Mouse (Mus musculus): Measurements from ENCODE around the gene Trim16. TPM values are rescaled to one million over a fixed set of nuclear protein-coding genes. Genes with fewer than 3 reads are reported as not detected.

The Trim16 gene
- polyA plus RNA-seq, 1 experiment from 2014 or later, result 6.8 TPM

GRCm38 (mm10) chr11:62825222-62826105, 5.4 kb downstream of the Trim16 start:
- Histone ChIP-seq H3K9me3 (ENCODE audit: control insufficient read depth, low read length) (no peaks in the 10 kb centered on the region), H3K27me3 (ENCODE audit: control insufficient read depth, insufficient read depth, low read length) (no peaks in the 10 kb centered on the region), H3K4me3 (replicated peaks; ENCODE audit: low read depth, low read length) (no peak overlapping the region), H3K9ac (replicated peaks; ENCODE audit: low read length) (no peak overlapping the region), H3K4me2 (ENCODE audit: low read length) (no peak overlapping the region), H3K4me1 (ENCODE audit: control insufficient read depth, insufficient read depth, low read length) (peaks cover 5% of the 10 kb centered on the region), H3K36me3 (ENCODE audit: control insufficient read depth, insufficient read depth, low read length) (no peaks in the 10 kb centered on the region), H3K27ac (replicated peaks; ENCODE audit: low read depth, low read length) (no peak overlapping the region)
- 87% methylated on average over 9 of the region's 9 CpGs for WGBS
- DNase-seq, result no peak
- ATAC-seq (ENCODE audit: low FRiP score, low TSS enrichment), result no peak

- no peaks in the 10 kb centered on the region for H3K27me3 ChIP-seq (ENCODE audit: control insufficient read depth, insufficient read depth, low read length)
- 86% methylated on average over 6 of the region's 6 CpGs for WGBS
- H3K9ac ChIP-seq (replicated peaks; ENCODE audit: low read length), result no peak overlapping the region
- H3K4me2 ChIP-seq (ENCODE audit: low read length), result no peak overlapping the region
- H3K4me1 ChIP-seq (ENCODE audit: control insufficient read depth, insufficient read depth, low read length), result no peaks in the 10 kb centered on the region
- no peaks in the 10 kb centered on the region for H3K9me3 ChIP-seq (ENCODE audit: control insufficient read depth, low read length)
- no peaks in the 10 kb centered on the region for H3K36me3 ChIP-seq (ENCODE audit: control insufficient read depth, insufficient read depth, low read length)
- H3K27ac ChIP-seq (replicated peaks; ENCODE audit: low read depth, low read length), result no peak overlapping the region
- no peak for ATAC-seq (ENCODE audit: low FRiP score, low TSS enrichment)
- H3K4me3 ChIP-seq (replicated peaks; ENCODE audit: low read depth, low read length), result no peak overlapping the region
- no peak for DNase-seq
These were observed 6.2 kb downstream of the Trim16 start for GRCm38 (mm10) chr11:62826106-62826733.

DNA sequence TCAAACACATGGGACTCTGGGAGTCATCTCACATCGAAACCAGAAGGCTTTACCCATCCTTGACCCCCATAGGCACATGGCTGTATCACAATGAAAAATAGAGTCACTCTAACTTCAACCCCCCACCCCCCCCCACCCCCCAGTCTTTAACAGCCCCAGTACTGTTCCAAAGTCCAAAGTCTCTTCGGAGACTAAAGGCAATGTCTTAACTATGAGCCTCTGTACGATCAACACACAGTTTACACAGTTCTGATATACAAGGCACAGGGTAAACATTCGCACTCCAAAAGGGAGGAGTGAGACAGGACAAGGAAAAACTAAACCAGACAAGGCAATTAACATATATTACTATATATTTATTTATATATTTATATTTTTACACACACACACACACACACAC, 7.1 kb downstream of the Trim16 start:
- H3K27me3 ChIP-seq (ENCODE audit: control insufficient read depth, insufficient read depth, low read length), result no peaks in the 10 kb centered on the region
- H3K4me3 ChIP-seq (replicated peaks; ENCODE audit: low read depth, low read length), result no peak overlapping the region
- no peak overlapping the region for H3K9ac ChIP-seq (replicated peaks; ENCODE audit: low read length)
- no peaks in the 10 kb centered on the region for H3K36me3 ChIP-seq (ENCODE audit: control insufficient read depth, insufficient read depth, low read length)
- 89% methylated on average over 4 of the region's 4 CpGs for WGBS
- H3K4me1 ChIP-seq (ENCODE audit: control insufficient read depth, insufficient read depth, low read length), result no peaks in the 10 kb centered on the region
- H3K27ac ChIP-seq (replicated peaks; ENCODE audit: low read depth, low read length), result no peak overlapping the region
- H3K4me2 ChIP-seq (ENCODE audit: low read length), result no peak overlapping the region
- no peak for ATAC-seq (ENCODE audit: low FRiP score, low TSS enrichment)
- DNase-seq, result no peak
- no peaks in the 10 kb centered on the region for H3K9me3 ChIP-seq (ENCODE audit: control insufficient read depth, low read length)

DNA sequence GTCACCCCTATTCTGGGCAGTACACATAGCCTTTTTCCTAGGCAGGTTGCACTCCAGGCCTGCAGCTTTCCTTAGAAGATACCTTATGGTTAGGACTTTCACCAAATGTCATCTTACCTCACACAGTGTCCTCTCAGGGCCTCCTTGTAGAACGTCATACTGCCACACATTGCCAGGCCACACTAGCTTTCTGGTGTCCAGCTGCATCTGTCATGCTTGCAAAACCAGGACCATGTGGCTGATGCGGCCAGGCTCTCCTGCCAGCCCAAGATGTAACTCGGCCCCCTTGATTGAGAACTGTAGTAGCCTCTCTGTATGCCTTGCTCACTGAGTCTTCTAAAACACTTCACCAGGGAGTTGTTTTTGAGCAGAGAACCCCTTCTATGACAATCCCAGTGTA, 7.9 kb downstream of the Trim16 start:
- DNase-seq, result no peak
- no peak overlapping the region for H3K4me3 ChIP-seq (replicated peaks; ENCODE audit: low read depth, low read length)
- no peak overlapping the region for H3K9ac ChIP-seq (replicated peaks; ENCODE audit: low read length)
- H3K27ac ChIP-seq (replicated peaks; ENCODE audit: low read depth, low read length), result no peak overlapping the region
- no peaks in the 10 kb centered on the region for H3K36me3 ChIP-seq (ENCODE audit: control insufficient read depth, insufficient read depth, low read length)
- H3K9me3 ChIP-seq (ENCODE audit: control insufficient read depth, low read length), result no peaks in the 10 kb centered on the region
- WGBS, result 88% methylated on average over 3 of the region's 3 CpGs
- H3K4me2 ChIP-seq (ENCODE audit: low read length), result no peak overlapping the region
- H3K27me3 ChIP-seq (ENCODE audit: control insufficient read depth, insufficient read depth, low read length), result no peaks in the 10 kb centered on the region
- ATAC-seq (ENCODE audit: low FRiP score, low TSS enrichment), result no peak
- no peaks in the 10 kb centered on the region for H3K4me1 ChIP-seq (ENCODE audit: control insufficient read depth, insufficient read depth, low read length)

GRCm38 (mm10) chr11:62830387-62830786, 10.4 kb downstream of the Trim16 start:
- DNase-seq (no peak), ATAC-seq (ENCODE audit: low FRiP score, low TSS enrichment) (no peak)
- WGBS, result 83% methylated on average over 2 of the region's 2 CpGs
- no peaks in the 10 kb centered on the region for H3K4me1 ChIP-seq (ENCODE audit: control insufficient read depth, insufficient read depth, low read length)
- no peak overlapping the region for H3K27ac ChIP-seq (replicated peaks; ENCODE audit: low read depth, low read length)
- H3K9ac ChIP-seq (replicated peaks; ENCODE audit: low read length), result no peak overlapping the region
- no peak overlapping the region for H3K4me2 ChIP-seq (ENCODE audit: low read length)
- no peak overlapping the region for H3K4me3 ChIP-seq (replicated peaks; ENCODE audit: low read depth, low read length)
- H3K27me3 ChIP-seq (ENCODE audit: control insufficient read depth, insufficient read depth, low read length), result no peaks in the 10 kb centered on the region
- no peaks in the 10 kb centered on the region for H3K9me3 ChIP-seq (ENCODE audit: control insufficient read depth, low read length)
- H3K36me3 ChIP-seq (ENCODE audit: control insufficient read depth, insufficient read depth, low read length), result no peaks in the 10 kb centered on the region

GRCm38 (mm10) chr11:62831906-62832305, 11.9 kb downstream of the Trim16 start:
- ATAC-seq (ENCODE audit: low FRiP score, low TSS enrichment), result no peak
- Histone ChIP-seq H3K9ac (replicated peaks; ENCODE audit: low read length) (no peak overlapping the region), H3K4me2 (ENCODE audit: low read length) (no peak overlapping the region), H3K4me1 (ENCODE audit: control insufficient read depth, insufficient read depth, low read length) (no peaks in the 10 kb centered on the region), H3K4me3 (replicated peaks; ENCODE audit: low read depth, low read length) (no peak overlapping the region), H3K27me3 (ENCODE audit: control insufficient read depth, insufficient read depth, low read length) (no peaks in the 10 kb centered on the region), H3K9me3 (ENCODE audit: control insufficient read depth, low read length) (no peaks in the 10 kb centered on the region), H3K36me3 (ENCODE audit: control insufficient read depth, insufficient read depth, low read length) (no peaks in the 10 kb centered on the region), H3K27ac (replicated peaks; ENCODE audit: low read depth, low read length) (no peak overlapping the region)
- DNase-seq, result no peak

GRCm38 (mm10) chr11:62844562-62844961, 24.5 kb downstream of the Trim16 start:
- no peak for DNase-seq
- Histone ChIP-seq H3K4me1 (ENCODE audit: control insufficient read depth, insufficient read depth, low read length) (no peaks in the 10 kb centered on the region), H3K4me3 (replicated peaks; ENCODE audit: low read depth, low read length) (no peak overlapping the region), H3K36me3 (ENCODE audit: control insufficient read depth, insufficient read depth, low read length) (no peaks in the 10 kb centered on the region), H3K9me3 (ENCODE audit: control insufficient read depth, low read length) (no peaks in the 10 kb centered on the region), H3K4me2 (ENCODE audit: low read length) (no peak overlapping the region), H3K27me3 (ENCODE audit: control insufficient read depth, insufficient read depth, low read length) (no peaks in the 10 kb centered on the region), H3K27ac (replicated peaks; ENCODE audit: low read depth, low read length) (no peak overlapping the region), H3K9ac (replicated peaks; ENCODE audit: low read length) (no peak overlapping the region)
- WGBS, result 96% methylated on average over 5 of the region's 5 CpGs
- no peak for ATAC-seq (ENCODE audit: low FRiP score, low TSS enrichment)

DNA sequence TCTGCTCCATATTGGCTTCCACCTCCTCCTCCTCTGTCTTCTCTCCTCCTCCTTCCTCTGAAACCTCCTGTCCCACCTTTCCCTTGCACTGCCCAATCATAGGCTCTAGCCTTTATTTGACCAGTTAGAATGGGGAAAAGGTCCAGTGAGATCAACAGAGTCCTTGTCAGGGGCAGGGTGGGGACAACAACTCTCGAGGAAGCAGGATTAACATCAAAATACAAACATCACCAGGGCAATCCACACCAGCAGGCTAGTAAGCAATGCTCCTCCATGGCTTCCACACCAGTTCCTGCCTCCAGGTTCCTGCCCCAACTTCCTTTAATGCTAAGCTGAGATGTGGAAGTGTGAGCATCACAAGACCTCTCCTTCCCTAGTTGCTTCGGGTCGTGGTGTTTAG, 25.7 kb downstream of the Trim16 start:
- 77% methylated on average over 3 of the region's 3 CpGs for WGBS

More for the DNA sequence above, 25.7 kb downstream of the Trim16 start:
- H3K9me3 ChIP-seq (ENCODE audit: control insufficient read depth, low read length), result no peaks in the 10 kb centered on the region
- ATAC-seq (ENCODE audit: low FRiP score, low TSS enrichment) (no peak), DNase-seq (no peak)
- H3K9ac ChIP-seq (replicated peaks; ENCODE audit: low read length), result no peak overlapping the region
- no peak overlapping the region for H3K4me2 ChIP-seq (ENCODE audit: low read length)
- no peaks in the 10 kb centered on the region for H3K27me3 ChIP-seq (ENCODE audit: control insufficient read depth, insufficient read depth, low read length)
- H3K36me3 ChIP-seq (ENCODE audit: control insufficient read depth, insufficient read depth, low read length), result no peaks in the 10 kb centered on the region
- no peaks in the 10 kb centered on the region for H3K4me1 ChIP-seq (ENCODE audit: control insufficient read depth, insufficient read depth, low read length)
- no peak overlapping the region for H3K27ac ChIP-seq (replicated peaks; ENCODE audit: low read depth, low read length)
- H3K4me3 ChIP-seq (replicated peaks; ENCODE audit: low read depth, low read length), result no peak overlapping the region

Measured in midbrain, embryonic 14.5 days (tissue).